Mouse (Mus musculus): Measurements from ENCODE around the gene Vmp1. TPM values are rescaled to one million over a fixed set of nuclear protein-coding genes. Genes with fewer than 3 reads are reported as not detected.

The Vmp1 gene
- polyA plus RNA-seq, 1 experiment, result 136 TPM

- no peak for DNase-seq (ENCODE audit: low read depth)
These were observed 83.5 kb downstream of the Vmp1 start for GRCm38 (mm10) chr11:86600209-86600557.

- DNase-seq (ENCODE audit: low read depth), result no peak
These were observed 84.0 kb downstream of the Vmp1 start for GRCm38 (mm10) chr11:86599378-86600208.

GRCm38 (mm10) chr11:86598572-86598971, 85.1 kb downstream of the Vmp1 start:
- no peak for DNase-seq (ENCODE audit: low read depth)

GRCm38 (mm10) chr11:86598154-86598553, 85.5 kb downstream of the Vmp1 start:
- no peak for DNase-seq (ENCODE audit: low read depth)

GRCm38 (mm10) chr11:86596976-86597375, 86.7 kb downstream of the Vmp1 start:
- DNase-seq (ENCODE audit: low read depth), result no peak

- no peak for DNase-seq (ENCODE audit: low read depth)
These were observed 87.3 kb downstream of the Vmp1 start for GRCm38 (mm10) chr11:86596187-86596960.

GRCm38 (mm10) chr11:86595366-86595765, 88.3 kb downstream of the Vmp1 start:
- DNase-seq (ENCODE audit: low read depth), result no peak

GRCm38 (mm10) chr11:86594188-86594876, 89.3 kb downstream of the Vmp1 start:
- DNase-seq (ENCODE audit: low read depth), result no peak

- no peak for DNase-seq (ENCODE audit: low read depth)
These were observed 90.2 kb downstream of the Vmp1 start for GRCm38 (mm10) chr11:86593443-86593842.

GRCm38 (mm10) chr11:86592993-86593392, 90.6 kb downstream of the Vmp1 start:
- no peak for DNase-seq (ENCODE audit: low read depth)

GRCm38 (mm10) chr11:86591931-86592616, 91.6 kb downstream of the Vmp1 start:
- no peak for DNase-seq (ENCODE audit: low read depth)

- DNase-seq (ENCODE audit: low read depth), result no peak
These were observed 92.3 kb downstream of the Vmp1 start for GRCm38 (mm10) chr11:86591301-86591845.

GRCm38 (mm10) chr11:86590579-86590978, 93.1 kb downstream of the Vmp1 start:
- no peak for DNase-seq (ENCODE audit: low read depth)

GRCm38 (mm10) chr11:86590066-86590465, 93.6 kb downstream of the Vmp1 start:
- no peak for DNase-seq (ENCODE audit: low read depth)

- no peak for DNase-seq (ENCODE audit: low read depth)
These were observed 94.9 kb downstream of the Vmp1 start for GRCm38 (mm10) chr11:86588583-86589298.

GRCm38 (mm10) chr11:86587830-86588229, 95.8 kb downstream of the Vmp1 start:
- no peak for DNase-seq (ENCODE audit: low read depth)

- DNase-seq (ENCODE audit: low read depth), result no peak
These were observed 96.5 kb downstream of the Vmp1 start for GRCm38 (mm10) chr11:86586868-86587792.

GRCm38 (mm10) chr11:86586177-86586867, 97.3 kb downstream of the Vmp1 start:
- DNase-seq (ENCODE audit: low read depth), result no peak

- DNase-seq (ENCODE audit: low read depth), result no peak
These were observed 98.0 kb downstream of the Vmp1 start for GRCm38 (mm10) chr11:86585598-86585984.
